Comparison of ENCODE assay signal across 32 mouse cellular contexts in genomic region chr17:69437836-69438235, GRCm38 (mm10). TPM values are rescaled to one million over a fixed set of nuclear protein-coding genes. Genes with fewer than 3 reads are reported as not detected.
DNase-seq lines count a peak whose midpoint lies in the region; ATAC-seq and TF ChIP-seq lines count a peak whose summit lies in the region.
"Had no signal": no experiment of that assay in that cellular context is flagged by ENCODE, and none has a peak within 500 bp of the region (broad histone marks: within the 10 kb centered on the region; RNA-seq: fewer than 3 reads in every experiment).

No protein-coding gene starts in this region.

- no peaks in the 10 kb centered on the region for H3K36me3 ChIP-seq in CH12.LX (replicated peaks in 1 of 2; ENCODE audit: control insufficient read depth in 1 of 2, insufficient read depth in 1 of 2, low read length in 1 of 2)
- H3K36me3 ChIP-seq: embryonic facial prominence, embryonic 10.5 days; embryonic facial prominence, embryonic 13.5 days; forebrain, embryonic 12.5 days; forebrain, embryonic 15.5 days; heart, embryonic 12.5 days; heart, embryonic 15.5 days had no signal

- H3K27ac ChIP-seq in CH12.LX (ENCODE audit: insufficient read depth, low read depth), result no peak overlapping the region
- H3K27ac ChIP-seq: embryonic facial prominence, embryonic 10.5 days; embryonic facial prominence, embryonic 13.5 days; forebrain, embryonic 12.5 days; forebrain, embryonic 15.5 days; heart, embryonic 15.5 days; hindbrain, embryonic 14.5 days; hindbrain, postnatal 0 days had no signal

- TF ChIP-seq CTCF in CH12.LX (conservative IDR thresholded peaks at IDR 0.05 in 1 of 2, IDR thresholded peaks at IDR 0.05 in 1 of 2; ENCODE audit: low read depth in 2 of 2, low read length in 2 of 2), result no peak

- TF ChIP-seq POLR2A in CH12.LX (IDR thresholded peaks at IDR 0.05; ENCODE audit: low read depth, low read length), result no peak

- no peak overlapping the region for H3K4me3 ChIP-seq in CH12.LX (replicated peaks in 1 of 3; ENCODE audit: low read depth in 2 of 3, low read length in 2 of 3, poor library complexity in 1 of 3)
- H3K4me3 ChIP-seq: embryonic facial prominence, embryonic 10.5 days; erythroblast, embryonic 14.5 days; forebrain, embryonic 12.5 days had no signal

- no peaks in the 10 kb centered on the region for H3K79me2 ChIP-seq in CH12.LX (replicated peaks; ENCODE audit: control insufficient read depth, extremely low read depth, insufficient read depth, poor library complexity, severe bottlenecking)

- TF ChIP-seq EP300 in CH12.LX (IDR thresholded peaks at IDR 0.05; ENCODE audit: low read length), result no peak

- DNase-seq in cerebellum, adult 9-11 months, result peak; percentile 10
- no peak for DNase-seq in cerebellum, postnatal 25 days
- DNase-seq in layer of hippocampus, adult 11-12 months (ENCODE audit: low spot score), result peak; percentile 21
- DNase-seq in layer of hippocampus, postnatal 10 days (ENCODE audit: low spot score in 2 of 2), result no peak
- peak; percentile 67 for DNase-seq in CH12.LX (ENCODE audit: extremely low read depth)
- DNase-seq: adrenal gland, adult 8-10 months; adrenal gland, postnatal 36 days; B cell, adult 2 months; cerebellum, adult 11 months; cerebellum, adult 8-10 months; embryo, embryonic 11 days; gastrocnemius, postnatal 25 days; heart, postnatal 10 days; heart, postnatal 4 days; kidney, adult 18-20 months had no signal

- in situ Hi-C loops in CH12.LX (cut with MboI; ENCODE audit: low pct_ligation_motif_present, low pct_unique_long_range_greater_than_20kb, low sequenced_read_pairs), result no loop called here

- peaks cover 4 to 31% of the 10 kb centered on the region in 2 experiments; a peak in 3 of 4 replicates for H3K4me1 ChIP-seq in CH12.LX (ENCODE audit: control insufficient read depth in 1 of 2, insufficient read depth in 2 of 2)

- H3K27me3 ChIP-seq in CH12.LX (replicated peaks), result no peaks in the 10 kb centered on the region

- no peak for ATAC-seq in CD4-positive, CD25-positive, alpha-beta regulatory T cell, adult 4 months
- ATAC-seq: activated CD4-positive, CD25-positive, alpha-beta regulatory T cell, adult 4 months; hindbrain, postnatal 0 days; inflammation-experienced regulatory T-cells, adult 6 months; intestine, embryonic 16.5 days had no signal

- H3K4me2 ChIP-seq in CH12.LX (ENCODE audit: insufficient read depth, low read depth, poor library complexity, severe bottlenecking), result no peak overlapping the region

- dilution Hi-C loops in CH12.LX (cut with MboI; ENCODE audit: extremely low pct_ligation_motif_present, extremely low pct_unique_long_range_greater_than_20kb, low sequenced_read_pairs), result no loop called here

- TF ChIP-seq RAD21 in CH12.LX (IDR thresholded peaks at IDR 0.05; ENCODE audit: low read depth, low read length), result no peak

- peaks cover 20% of the 10 kb centered on the region for H3K9me3 ChIP-seq in CH12.LX (replicated peaks; ENCODE audit: low read length)
- H3K9me3 ChIP-seq: embryonic facial prominence, embryonic 10.5 days; embryonic facial prominence, embryonic 13.5 days; forebrain, embryonic 12.5 days; forebrain, embryonic 15.5 days; heart, embryonic 12.5 days; heart, embryonic 15.5 days had no signal

- no peak overlapping the region for H3K9ac ChIP-seq in CH12.LX (ENCODE audit: insufficient read depth, low read depth)
- H3K9ac ChIP-seq: embryonic facial prominence, embryonic 13.5 days; forebrain, embryonic 12.5 days; forebrain, embryonic 15.5 days; heart, embryonic 15.5 days; hindbrain, embryonic 14.5 days had no signal

TF ChIP-seq in CH12.LX, 34 proteins besides CTCF, POLR2A, EP300 and RAD21:
- TF ChIP-seq E2F4 (IDR thresholded peaks at IDR 0.05; ENCODE audit: insufficient replicate concordance, low read depth, low read length) (no peak), GABPA (IDR thresholded peaks at IDR 0.05; ENCODE audit: insufficient replicate concordance, low read depth, low read length) (no peak), TCF12 (IDR thresholded peaks at IDR 0.05; ENCODE audit: low read depth, low read length) (no peak)

RNA-seq across cellular contexts. Expression of gene Akain1, which starts 1.3 kb away (rescaled TPM):
- 1 to 10 TPM; 4.1 to 4.4 TPM for total RNA-seq in layer of hippocampus, postnatal 10 days (2021)
- not detected in 2 replicates for total RNA-seq in CH12.LX (2012; rRNA removed)
- total RNA-seq in CH12.LX (2014; rRNA removed), result not detected in 2 replicates
- not detected in 2 replicates for polyA plus RNA-seq in CH12.LX (2012; ENCODE audit: insufficient read length, low read depth)
- not detected for polyA plus RNA-seq in CD4-positive, CD25-positive, alpha-beta regulatory T cell, adult 4 months (2017; shearing (Covaris generic))
- total RNA-seq: adrenal gland, postnatal 36 days; ES-E14; gastrocnemius, adult 8-10 months; gastrocnemius, postnatal 25 days; heart, adult 8-10 months; heart, postnatal 10 days had no signal
- polyA plus RNA-seq: activated CD4-positive, CD25-positive, alpha-beta regulatory T cell, adult 4 months; embryonic facial prominence, embryonic 10.5 days; embryonic facial prominence, embryonic 13.5 days; erythroblast, embryonic 14.5 days; heart, embryonic 12.5 days; heart, embryonic 15.5 days; hindbrain, embryonic 11.5 days; inflammation-experienced regulatory T-cells, adult 6 months; intestine, embryonic 16.5 days had no signal

RNA-seq across cellular contexts. Expression of gene Zbtb14, which starts 55.0 kb away (rescaled TPM):
- 10 to 100 TPM; 22.6 to 23.8 TPM for total RNA-seq in layer of hippocampus, postnatal 10 days (2021)
- 6.0 and 6.9 TPM in 2 replicates for total RNA-seq in CH12.LX (2012; rRNA removed)
- 9.4 and 10.1 TPM in 2 replicates for total RNA-seq in CH12.LX (2014; rRNA removed)
- 7.1 and 8.8 TPM in 2 replicates for polyA plus RNA-seq in CH12.LX (2012; ENCODE audit: insufficient read length, low read depth)
- 10 to 100 TPM; 16.3 to 19.6 TPM for polyA plus RNA-seq in CD4-positive, CD25-positive, alpha-beta regulatory T cell, adult 4 months (2017; shearing (Covaris generic))

Comparison
In these comparisons a context has a peak if more than half of its experiments do, and no peak if none do; other contexts are left out.
1. DNase-seq: peak in cerebellum, adult 9-11 months (single experiment), layer of hippocampus, adult 11-12 months (single experiment) and CH12.LX (single experiment); none in cerebellum, postnatal 25 days (0 of 2) and layer of hippocampus, postnatal 10 days (0 of 2).
2. RNA of gene Akain1, which starts 1.3 kb away (total RNA-seq): 4.1 to 4.4 TPM in layer of hippocampus, postnatal 10 days; not detected in CH12.LX; every median in the first group is over 4 times any median in the second.